Mouse (Mus musculus): Measurements from ENCODE around the gene Gm11492.

DNA sequence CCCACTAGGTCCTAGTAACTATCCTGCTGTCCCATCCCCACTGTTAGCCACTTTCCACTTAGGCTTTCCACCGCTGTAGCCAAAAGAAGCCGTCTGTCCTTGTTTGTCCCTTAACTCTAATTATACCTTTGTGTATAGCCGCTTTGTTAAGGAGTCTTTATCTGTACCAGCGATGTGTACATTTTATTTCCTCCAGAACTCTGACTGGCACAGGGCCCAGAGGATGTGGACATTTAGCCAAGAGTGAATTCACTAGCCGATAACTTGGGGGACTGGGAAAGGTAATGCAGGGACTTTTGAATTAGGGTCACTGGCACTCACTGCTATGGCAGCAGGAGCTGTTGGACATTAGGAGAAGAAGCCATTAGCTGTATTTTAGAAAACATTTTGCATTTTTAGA is 12.1 kb upstream of the Gm11492 start:
- TF ChIP-seq USF2 (IDR thresholded peaks at IDR 0.05; ENCODE audit: borderline replicate concordance in 1 of 2, insufficient read depth in 1 of 2, low read depth in 1 of 2, low read length in 2 of 2) (no peak), ZNF384 (IDR thresholded peaks at IDR 0.05; ENCODE audit: low read depth, low read length) (no peak), USF1 (IDR thresholded peaks at IDR 0.05; ENCODE audit: low read depth, low read length) (no peak), CHD2 (IDR thresholded peaks at IDR 0.05; ENCODE audit: low read length) (no peak), RAD21 (IDR thresholded peaks at IDR 0.05; ENCODE audit: low read depth, low read length) (no peak), POLR2A (IDR thresholded peaks at IDR 0.05; ENCODE audit: control insufficient read depth in 1 of 2, insufficient read depth in 1 of 2, low read depth in 1 of 2, low read length in 2 of 2, poor library complexity in 1 of 2) (no peak), MAFK (IDR thresholded peaks at IDR 0.05; ENCODE audit: borderline replicate concordance, low read depth, low read length) (no peak), CTCF (IDR thresholded peaks at IDR 0.05 in 2 of 3, conservative IDR thresholded peaks at IDR 0.05 in 1 of 3; ENCODE audit: control insufficient read depth in 1 of 3, insufficient read depth in 1 of 3, low read depth in 2 of 3, low read length in 3 of 3, poor library complexity in 1 of 3, severe bottlenecking in 1 of 3) (no peak), GATA1 (IDR thresholded peaks at IDR 0.05; ENCODE audit: low read depth, low read length) (peak; percentile 74), BHLHE40 (IDR thresholded peaks at IDR 0.05; ENCODE audit: borderline replicate concordance, low read depth, low read length) (no peak)

Data from MEL (cell line).